Mouse (Mus musculus): Measurements from ENCODE around the gene Cldn3.

Gene Cldn3

DNA sequence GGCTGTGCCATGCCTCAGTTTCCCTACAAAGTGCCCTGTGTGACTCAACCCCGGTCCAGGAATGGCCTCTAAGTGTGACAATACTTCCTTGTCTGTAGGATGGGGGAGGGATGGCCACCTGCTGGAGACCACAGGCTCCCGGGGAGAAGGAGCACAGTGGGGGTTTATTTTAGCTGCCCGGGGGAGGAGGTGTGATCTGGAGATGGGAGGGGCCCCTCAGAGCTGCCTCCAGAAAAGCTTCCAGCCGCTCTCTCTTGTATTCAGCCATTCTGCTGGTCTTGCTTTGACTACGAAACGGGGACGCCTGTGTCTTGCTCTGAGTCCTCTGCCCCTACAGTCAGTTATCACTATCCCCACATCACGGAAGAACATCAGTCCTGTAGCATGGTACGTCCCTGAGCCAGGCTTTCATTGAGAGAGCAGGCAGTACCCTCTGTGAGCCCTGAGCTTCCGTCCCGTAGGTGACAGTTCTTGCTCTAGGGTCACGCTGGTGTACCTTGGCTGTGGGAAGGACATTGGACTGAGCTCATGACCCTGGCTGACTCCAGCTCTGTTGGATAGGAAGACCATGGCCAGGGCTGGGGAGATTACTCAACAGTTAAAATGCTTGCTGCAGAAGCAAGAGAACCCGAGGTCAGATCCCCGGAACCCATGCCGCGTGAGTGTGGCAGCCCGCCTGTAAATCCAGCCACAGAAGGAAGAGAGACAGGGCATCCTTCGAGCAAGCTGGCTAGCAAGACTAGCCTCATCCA lies 49.8 kb downstream of the Cldn3 start:
- DNase-seq (ENCODE audit: low read depth) = no peak

All from c-Kit-positive CD71-positive TER-119-negative erythroid progenitor cells, embryonic 14.5 days (primary cell).